Mouse (Mus musculus): ENCODE data around the gene Ets1.

Gene Ets1

DNA sequence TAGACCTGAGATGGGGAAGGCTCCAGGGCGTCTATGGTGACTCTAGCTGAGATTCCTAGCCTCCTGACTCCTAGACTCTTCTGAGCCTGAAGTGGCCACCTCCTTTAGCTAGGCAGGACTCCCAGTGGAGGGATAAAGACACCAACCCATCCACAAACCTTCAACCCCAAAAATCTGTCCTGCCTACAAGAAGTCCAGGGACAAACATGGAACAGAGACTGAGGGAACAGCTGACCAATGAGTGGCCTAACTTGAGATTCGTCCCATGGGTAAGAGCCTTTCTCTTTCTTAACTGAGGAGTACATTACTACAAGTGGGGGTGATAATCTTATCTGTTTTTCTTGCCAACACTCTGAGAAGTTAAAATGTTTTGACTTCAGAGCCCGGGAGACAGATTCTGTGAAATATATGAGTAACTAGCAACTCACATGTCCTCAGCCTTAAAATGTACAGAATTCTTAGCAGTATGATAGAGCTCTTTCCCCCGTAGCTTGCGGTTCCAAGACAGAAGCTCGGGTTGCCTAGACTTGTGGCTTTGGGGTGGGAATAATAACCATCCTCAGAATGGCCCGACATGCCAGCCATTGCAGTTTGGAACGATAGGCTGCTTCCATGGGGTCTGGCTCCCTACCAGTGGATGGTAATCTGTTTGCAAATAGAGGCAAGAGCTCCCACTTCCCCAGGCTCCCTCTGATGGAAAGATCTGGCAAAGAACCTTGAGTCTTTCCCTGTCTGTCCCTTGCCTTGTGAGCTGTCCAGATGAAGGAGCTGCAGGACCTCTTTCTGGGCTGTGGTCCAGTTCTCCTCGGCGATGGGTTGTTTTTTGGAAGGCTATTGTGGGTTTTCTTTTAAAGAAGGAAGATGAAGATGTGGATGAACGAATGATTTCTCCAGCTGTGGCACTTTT is 30.8 kb downstream of the Ets1 start:
- no peak for DNase-seq

DNA sequence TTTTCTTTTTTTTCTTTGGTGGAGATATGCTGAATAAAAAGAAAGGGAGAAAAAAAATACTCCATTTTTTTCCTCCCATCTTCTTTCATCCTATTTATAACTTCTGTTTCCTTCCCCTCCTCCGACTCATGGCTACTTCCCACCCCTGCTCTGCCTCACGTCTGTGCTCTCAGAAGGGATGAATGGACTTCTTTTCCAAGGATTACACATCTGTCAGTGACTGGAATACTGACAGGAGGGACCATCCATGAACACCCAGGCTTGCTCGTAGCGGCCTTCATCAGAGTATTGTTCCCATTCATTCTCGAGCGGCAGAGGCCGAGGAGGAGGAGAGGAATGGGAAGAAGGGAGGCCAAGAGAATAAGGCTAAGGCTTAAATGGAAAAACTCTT is 31.5 kb downstream of the Ets1 start:
- DNase-seq: no peak

DNA sequence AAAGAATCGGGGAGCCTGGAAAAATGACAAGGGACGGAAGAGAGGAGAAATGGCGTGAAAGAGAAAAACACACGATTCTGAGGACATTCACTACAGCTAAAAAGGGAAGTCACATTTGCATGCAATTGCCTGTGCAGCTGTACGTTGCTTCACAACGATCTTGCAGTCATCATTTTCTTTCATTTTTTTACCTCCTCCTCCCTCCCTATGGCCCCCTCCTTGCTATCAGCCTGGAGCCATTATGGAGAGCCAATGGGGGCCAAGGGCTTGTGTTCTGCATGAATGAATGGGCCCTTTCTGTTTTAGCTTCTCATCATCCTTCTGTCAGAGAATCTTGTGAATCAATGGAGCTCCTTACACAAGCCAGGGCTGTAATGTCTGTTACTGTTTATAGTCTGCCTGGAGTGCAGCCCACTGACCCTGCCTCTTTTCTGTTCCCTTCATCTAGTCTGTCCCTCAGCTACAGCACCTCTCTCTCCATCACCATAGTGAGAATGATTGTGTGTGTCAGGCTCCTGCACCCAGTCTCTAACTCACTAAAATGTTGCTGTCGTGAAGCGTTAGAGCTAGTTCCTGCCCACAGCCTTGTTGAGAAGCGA is 32.2 kb downstream of the Ets1 start:
- peak in 1 of 2 experiments; percentile 41 for DNase-seq

DNA sequence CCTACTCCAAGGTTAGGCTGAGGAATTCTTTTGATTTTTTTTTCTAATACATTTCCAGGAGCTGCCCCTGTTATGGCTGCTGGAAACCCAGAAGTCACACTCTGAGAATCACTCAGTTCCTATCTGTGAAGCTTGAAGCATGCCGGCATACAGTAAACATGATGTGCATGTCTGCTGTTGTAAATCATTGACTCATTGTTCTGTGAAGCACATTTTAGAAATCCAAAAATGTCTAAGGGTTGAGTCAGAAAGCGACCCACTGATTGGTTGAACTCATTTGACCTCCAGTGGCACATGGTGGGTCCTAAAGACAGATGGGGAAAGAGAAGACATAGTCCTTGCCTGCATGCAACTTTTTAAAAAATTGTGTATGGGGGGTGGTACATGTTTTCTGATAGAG is 33.4 kb downstream of the Ets1 start:
- DNase-seq: no peak

DNA sequence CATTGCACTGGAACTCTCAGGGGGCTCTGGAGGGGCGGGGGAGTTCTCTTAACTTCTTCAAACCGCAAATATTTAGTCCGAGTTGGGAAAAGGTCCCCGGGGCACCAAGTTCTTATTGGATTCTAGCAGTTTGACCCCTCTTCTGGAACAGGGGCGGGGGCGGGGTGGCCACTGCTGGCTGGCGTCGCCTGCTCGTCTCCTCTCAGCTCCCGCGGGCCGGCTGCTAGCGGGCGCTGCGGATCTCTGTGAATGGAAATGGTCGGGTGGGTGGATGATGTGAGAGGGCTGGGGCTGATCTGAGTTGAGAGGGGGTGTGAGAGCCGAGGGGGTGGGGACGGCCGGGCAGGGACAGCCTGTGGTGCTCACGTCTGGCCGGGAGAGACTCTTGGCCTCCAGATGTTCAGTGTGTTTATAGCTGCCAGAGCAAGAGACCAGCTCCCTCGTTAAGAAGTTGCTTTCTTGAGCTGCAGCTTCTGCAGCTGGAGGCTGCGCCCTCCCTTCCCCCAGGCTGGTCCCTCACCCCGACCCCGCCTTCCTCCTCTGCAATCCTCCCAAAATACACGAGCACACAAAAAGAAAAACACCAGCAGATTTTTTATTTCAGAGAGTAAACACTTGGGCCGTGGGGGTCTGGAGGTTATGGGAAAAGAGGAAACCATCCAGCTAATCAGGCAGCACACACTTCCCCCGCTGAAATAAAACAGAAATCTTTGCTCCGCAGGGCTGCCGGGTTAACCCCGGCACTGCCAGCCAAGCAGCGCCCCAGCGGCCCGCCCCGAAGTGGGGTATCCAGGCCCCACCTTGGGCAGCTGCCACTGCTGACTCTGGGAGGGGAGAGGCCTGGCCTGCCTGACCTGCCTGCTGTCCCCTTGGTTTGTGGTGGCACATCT is 36.2 kb downstream of the Ets1 start:
- DNase-seq: peak; percentile 66 to 70

DNA sequence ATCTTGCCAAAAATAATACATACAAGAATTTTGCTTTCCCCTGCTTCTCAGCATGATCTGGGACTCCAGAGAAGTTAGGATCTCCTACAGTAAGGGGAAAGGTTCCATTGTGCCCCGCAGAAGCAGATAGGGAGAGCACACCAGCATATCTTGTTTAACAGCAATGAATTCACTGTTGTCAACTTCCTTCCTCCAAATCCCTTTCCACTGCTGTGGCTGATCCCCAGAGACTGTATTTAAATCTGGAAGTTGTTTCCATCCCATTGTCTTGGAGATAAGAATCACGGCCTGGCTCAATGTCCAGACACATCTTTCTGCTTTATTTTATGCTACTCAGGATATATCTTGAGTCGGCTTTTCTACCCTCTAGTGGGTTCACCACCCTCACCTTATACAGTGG is 37.9 kb downstream of the Ets1 start:
- no peak for DNase-seq

DNA sequence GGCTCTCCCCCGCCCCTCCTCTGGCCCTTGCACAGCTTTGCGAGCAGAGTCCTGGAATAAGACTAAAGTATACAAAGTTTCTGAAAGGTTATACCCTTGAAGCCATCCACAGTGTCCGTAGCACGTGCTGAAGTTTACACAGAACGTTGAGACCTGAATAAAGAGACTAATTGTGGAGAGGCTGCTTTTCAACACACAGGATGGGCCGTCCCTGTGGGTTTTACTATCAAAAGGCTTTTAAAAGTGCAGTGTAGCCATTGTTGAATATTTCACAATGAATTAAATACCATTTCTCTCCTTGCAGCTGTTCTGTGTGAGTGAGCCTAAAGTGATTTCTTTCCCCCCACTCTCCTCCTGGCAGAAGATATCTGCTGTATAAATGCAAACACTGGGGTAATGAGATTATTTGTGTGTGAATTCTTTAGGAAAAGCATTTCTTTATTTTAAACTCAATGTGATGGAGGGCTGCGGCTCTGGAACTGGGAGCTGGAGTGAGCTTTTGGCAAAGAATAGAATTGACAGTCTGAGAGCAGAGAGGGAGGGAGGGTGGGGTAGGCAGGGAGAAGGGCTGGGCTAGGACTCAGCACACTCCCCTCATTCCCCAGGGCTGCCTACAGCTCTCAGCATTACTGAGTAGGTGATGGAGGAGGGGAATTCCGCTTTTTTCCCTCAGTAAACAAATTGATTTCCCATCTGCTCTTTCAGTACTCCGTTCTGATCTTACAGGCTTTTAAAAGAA is 39.8 kb downstream of the Ets1 start:
- no peak for DNase-seq

DNA sequence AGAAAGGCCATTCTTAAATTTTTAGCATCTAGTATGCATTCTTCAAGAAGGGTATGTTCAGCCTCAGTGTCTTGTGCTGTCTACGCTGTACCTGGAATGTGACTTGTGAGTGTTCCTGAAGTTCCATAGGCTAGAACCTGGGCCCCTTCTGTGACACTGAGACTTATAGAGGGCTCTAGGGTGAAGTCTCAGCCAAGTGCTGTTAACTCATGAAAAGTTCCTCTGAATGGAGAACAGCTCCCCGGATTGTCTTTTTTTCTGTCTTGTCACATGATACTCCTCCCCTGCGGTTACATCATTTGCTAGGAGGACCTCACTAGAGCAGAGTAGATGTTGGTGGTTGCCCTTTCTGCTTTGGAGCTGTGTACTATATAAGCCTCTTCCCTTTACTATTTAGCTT is 40.5 kb downstream of the Ets1 start:
- no peak for DNase-seq

DNA sequence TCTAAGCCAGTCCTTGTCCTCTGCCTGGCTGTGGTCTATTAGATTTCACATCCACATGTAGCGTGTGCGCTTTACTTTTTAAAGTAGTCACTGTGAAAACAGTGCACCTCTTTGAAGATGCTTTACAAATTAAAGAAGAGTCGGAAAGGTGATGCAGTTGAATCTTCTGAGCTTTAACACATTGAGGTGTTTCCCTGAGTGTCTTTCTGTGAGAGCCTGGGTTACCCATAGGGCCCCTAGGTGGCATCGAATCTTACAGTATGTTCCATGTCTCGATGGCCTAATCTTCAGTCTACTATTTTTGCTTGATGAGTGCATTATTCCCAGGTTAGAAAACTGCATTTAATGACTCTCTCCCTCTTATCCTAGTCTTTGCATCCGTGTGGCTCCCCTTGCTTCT is 41.6 kb downstream of the Ets1 start:
- no peak for DNase-seq

DNA sequence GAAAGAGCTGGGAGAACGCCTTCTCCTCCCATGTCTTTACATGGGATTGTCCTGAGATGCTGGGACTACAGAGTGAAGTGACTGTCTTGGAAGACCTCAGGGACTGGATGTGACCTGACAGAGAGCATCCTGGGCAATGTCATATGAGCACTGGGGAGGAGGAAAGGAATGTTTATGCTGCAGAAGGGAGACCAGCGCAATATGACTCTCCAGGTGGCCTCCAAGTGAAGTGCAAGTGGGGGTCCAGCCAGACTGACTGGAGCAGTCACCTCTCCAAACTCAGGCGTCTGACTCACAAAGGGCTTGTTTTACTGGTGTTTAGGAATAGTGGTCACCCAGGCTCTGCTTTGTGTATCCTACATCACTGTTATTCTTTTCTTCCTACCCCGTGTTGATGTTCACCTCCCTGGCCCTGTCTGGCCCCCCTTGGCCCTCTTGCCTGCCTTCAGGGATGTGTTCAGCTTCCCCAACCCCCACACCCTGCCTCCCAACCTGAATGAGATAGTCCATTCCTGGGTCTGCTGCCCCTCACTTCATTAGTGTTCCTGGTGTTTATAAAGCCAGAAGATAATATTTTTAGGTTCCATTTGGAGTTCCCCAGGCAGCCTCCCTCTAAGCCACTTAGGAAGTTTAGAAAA is 42.2 kb downstream of the Ets1 start:
- DNase-seq: no peak

DNA sequence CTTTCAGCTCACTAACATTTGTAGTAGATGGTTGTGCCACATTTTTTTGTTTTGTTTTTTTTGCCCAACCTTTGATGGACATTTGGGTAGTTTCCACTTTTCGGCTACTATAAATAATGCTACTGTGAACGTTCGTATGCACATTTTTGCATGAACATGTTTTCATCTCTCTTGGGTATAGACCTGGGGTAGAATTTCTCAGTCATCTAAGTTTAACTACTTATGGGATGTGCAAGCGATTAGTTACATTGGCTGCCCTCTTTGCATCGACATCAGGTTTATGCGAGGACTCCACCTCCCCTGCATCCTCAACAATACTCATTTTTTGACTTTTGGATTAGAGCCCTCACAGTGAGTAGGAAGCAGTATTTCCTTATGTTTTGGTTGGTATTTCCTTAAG is 43.5 kb downstream of the Ets1 start:
- DNase-seq: no peak

DNA sequence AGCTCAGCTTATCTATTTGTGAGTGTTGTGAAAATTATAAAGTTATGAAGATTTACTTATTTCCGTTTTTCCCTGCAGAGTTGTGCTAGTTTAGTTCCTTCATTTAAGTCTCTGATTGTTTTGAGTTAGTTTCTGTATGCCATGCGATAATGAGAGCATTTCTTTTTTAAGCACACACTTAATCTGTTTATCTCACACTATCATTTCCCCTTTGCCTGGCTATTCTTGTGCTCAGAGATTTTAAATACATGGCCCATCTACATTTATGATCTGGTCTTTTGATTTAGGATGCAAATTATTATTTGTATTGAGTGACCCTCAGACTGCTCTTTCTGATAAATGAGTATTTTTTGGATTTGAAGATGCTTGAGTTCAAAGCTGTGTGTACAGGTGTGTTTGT is 44.2 kb downstream of the Ets1 start:
- no peak for DNase-seq

DNA sequence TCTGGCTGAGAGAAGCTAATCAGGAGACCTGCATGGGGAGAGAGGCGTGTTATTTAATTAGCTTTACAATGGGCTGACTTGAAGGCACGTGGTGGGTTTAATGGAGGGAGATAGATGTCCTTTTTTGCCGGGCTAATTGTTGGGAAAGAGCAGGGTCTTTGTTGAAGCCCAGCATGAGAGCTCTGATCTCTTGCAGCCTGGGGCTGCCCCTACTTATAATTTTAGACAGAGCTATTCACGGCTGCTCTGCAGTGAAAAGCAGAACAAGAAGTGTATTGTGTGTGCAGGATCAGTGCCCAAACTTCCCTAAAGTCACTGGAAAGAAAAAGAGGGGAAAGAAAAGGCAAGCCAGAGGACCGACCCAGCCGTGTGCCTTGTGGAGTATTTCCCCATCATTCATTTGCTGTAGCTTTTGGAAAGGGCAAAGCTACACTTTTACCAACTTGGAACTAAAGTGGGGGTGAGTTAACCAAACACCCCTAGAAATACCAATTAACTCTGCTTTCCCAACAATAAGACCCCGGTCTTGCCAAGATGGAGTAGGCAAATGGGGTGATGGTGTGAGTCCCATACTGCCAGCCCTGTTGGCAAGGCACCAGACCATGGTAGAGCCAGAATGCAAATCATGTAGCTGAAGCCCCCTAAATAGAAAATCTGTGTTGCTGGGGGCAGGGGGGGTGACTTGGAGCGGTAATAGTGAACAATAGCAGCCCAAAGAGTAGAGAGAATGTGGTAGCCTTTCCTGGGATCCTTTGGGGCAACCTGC is 50.0 kb downstream of the Ets1 start:
- DNase-seq: no peak

DNA sequence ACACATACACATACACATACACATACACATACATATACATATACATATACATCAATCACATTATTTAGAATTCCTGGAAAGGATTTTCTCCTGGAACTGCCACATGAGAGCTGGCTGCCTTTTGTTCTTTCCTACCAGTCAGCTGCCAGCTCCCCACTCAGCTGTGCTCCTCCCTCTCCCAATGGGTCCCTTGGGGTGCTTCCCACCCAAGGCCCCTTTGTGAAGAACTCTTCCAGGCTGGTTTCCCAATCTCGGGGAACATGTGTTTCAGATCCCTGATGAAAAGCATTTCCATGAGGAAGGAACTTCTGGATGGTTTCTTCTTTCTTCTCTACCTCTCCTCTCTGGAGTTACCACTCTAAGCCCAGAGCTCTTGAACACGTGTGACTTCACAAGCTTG is 52.3 kb downstream of the Ets1 start:
- DNase-seq: no peak

DNA sequence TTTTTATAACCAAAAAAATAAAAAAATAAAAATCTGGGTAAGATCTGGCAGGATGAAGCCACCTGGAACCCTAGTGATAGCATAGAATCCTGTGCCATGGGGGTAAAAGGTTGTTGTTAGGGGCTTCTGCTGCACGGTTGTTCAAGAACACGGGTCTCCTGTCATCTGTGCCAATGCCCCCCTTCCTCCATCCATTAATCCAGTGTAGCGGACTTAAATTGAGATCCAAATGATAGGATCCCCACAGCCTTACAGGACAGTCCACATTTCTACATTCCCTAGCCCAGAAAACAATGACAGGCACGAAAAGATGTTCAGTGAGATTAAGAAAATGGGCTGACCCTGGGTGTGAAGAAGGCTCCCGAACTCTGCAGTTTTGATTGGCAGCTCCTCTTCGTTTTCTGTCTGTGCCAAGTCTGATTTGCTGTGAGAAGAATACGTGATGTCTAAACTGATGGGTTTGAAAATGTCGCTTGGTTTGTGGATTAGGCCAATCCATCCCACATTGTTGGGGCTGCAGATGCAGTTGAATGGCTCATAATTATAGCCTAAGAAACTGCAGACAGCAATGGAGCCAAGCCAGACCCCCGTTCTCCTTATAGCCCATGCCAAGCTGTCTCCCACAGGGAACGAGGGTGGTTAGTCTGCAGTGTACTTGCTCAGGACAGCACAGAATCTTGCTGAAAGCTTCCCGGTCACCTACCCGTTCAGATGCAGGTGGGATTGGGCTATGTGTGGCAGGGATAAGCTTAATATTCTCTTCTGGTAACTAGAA is 55.3 kb downstream of the Ets1 start:
- no peak for DNase-seq

DNA sequence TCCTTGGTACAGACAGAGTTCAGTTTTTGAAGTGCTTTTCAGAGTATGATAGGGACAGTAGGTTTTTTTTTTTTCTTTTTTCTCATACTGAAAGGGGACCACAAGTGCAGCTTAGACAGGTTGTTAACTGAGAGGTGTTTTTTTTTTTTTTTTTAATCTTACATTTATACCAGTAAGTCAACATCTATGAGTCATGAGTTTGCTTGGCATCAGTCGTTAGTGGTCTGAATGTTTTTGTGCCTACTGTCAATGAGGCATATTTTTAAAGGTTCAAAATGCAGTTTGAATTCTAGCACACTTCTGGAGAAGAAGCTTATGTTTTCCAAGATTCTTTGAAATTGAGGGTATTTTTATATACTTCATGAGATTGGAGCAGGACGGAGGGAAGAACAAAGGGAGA is 56.9 kb downstream of the Ets1 start:
- no peak for DNase-seq

DNA sequence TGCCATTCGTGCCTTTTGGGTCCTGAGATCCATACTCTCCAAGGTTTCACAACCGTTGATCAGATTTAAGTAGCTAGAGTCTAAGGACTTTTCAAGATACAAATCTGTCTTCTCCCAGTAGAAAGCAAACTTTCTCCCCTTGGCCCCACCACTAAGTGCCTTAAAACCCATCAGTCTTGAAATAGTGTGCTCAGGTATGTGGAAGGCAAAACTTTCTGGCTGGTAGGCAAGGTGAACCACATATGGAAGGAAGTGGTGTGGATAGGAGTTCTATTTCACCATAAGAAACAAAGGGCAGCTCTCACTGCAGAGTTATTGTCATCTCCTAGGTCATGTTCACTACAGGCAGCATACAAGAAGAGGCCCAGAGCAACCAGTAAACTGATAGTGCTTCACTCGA is 57.4 kb downstream of the Ets1 start:
- DNase-seq: no peak

DNA sequence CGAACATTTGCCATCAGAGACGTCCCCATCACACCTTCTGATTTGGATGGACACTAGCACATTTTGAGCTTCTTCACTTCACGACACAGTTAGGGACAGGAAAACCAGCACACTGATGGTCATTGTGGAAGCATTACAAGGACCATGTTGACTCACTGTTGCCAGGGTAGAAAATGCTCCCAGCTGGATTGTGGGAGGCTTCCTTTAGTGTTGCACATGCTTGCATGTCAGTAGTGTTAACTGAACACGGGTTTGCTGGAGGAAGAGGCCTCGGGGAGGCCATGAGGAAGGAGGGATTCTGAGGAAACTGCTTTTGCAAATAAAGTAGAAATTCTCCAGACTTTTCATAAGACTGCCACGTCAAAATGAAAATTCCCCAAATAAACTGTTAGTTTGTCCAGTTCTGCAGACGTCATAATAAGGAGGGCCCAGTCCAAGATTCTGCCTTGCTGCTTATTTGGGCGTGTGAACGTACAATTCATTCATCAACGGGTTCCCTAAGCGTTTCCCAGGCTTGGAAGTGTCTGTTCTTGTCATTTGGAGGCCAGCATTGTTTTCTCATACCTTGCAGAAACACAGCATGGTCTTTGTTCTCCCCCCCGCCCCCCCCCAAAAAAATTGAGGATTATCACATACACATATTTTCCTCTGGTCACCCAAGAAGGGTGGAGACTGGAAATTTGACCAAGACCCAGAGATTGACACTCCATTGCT is 58.2 kb downstream of the Ets1 start:
- no peak for DNase-seq

DNA sequence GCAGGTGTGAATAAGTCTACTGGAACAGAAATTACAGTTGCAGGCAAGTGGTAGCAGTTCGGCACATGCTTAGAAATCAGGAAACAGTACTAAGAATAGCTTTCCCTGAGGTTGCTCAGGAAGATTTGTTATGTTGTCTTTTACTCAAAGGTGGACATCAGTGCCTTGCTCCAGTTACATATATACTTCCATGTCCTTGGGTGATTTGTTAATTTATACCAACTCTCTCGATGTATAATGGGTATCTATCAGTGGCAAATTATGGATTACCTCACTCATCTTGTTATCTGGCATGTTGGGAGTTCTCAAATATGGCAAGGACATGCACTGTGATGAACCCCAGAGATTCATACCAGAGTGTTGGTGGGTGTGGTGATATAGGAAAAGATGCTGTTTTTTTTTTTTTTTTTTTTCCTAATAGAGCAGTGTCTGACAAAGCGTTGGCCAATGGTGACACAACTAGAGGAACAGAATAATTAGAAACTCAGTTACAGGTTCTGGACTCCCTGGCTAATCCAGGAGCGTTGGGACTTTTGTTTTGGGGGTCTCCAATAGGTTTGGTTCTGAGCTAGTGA is 59.0 kb downstream of the Ets1 start:
- DNase-seq: no peak
